Mouse (Mus musculus) megakaryocyte, embryonic 14.5 days (primary cell): Measurements from ENCODE around the gene Apopt1. TPM values are rescaled to one million over a fixed set of nuclear protein-coding genes. Genes with fewer than 3 reads are reported as not detected.

Source experiments
- H3K27me3 ChIP-seq: replicated peaks from 2 replicates; pipeline ENCODE3; 2012; ENCODE audit warnings: inconsistent platforms
- H3K36me3 ChIP-seq: replicated peaks from 2 replicates; pipeline ENCODE3; 2012; ENCODE audit warnings: low read length, inconsistent platforms, mixed read lengths
- H3K4me1 ChIP-seq: 2 replicates; pipeline ENCODE4 v1.6.1; 2012; ENCODE audit warnings: inconsistent platforms
- H3K4me3 ChIP-seq: replicated peaks from 2 replicates; pipeline ENCODE3; 2012; ENCODE audit warnings: moderate library complexity, mild to moderate bottlenecking, inconsistent platforms
- H3K9me3 ChIP-seq: 2 replicates; pipeline ENCODE4 v1.6.1; 2012; ENCODE audit warnings: inconsistent platforms
- FLI1 ChIP-seq: IDR thresholded peaks from 2 replicates; pipeline ENCODE4 v1.6.1; 2012; ENCODE audit warnings: low read length, inconsistent platforms, mixed read lengths
- GATA1 ChIP-seq: IDR thresholded peaks from 3 replicates; pipeline ENCODE4 v1.6.1; 2012; ENCODE audit warnings: mixed read lengths, low read length, inconsistent platforms, borderline replicate concordance
- polyA plus RNA-seq: library from polyadenylated mRNA; stranded (reverse); fragments of >175 nt; gene quantifications from 2 replicates; pipeline ENCODE4 v1.2.3, GENCODE M21; 2012; ENCODE audit warnings: low replicate concordance; ENCODE audit not compliant: insufficient read depth

The Apopt1 gene
- polyA plus RNA-seq, 1 experiment = 126 TPM

DNA sequence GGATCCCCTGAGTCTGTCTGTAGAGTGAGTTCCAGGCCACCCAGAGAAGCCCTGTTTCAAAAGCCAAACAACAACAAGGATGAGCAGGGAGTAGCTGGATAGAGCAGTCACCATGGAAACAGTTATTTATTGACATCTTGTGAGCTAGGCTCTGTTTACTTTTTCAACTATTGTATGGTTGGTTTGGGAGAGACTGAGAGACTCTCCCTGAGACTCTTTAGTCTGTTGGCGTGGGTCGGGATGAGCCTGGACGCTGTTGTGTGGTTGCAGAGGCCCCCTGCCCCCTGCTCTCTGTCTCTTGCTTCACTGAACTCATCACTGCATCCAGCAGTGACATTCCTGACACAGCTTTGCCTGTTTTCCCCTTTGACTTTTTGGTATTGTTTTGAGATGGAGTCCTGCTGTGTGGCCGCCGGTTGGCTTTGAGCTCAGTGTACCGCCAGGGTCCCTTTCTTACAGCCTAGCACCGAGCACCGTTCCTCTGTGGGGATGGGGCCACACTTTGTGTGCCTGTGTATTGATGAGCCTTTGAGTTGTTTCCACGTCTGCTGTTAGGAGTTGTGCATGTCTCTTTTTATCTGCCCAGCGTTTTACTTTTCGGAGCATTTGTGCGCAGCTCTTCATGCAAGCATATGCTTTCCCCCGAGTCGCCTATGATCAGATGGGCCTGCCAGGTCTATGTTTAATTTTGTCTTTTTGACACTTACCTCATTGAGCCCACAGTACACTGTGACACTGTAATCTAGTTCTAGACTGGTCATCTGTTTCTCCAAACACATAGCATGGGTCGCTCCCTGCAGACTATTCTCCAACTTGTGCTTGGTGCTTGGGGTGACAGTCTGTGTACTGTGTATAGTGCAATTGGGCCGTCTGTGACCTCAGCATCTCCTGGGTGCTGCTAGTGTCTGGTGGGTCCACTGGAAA is 53.5 kb downstream of the Apopt1 start:
- H3K4me3 ChIP-seq = no peak overlapping the region
- H3K36me3 ChIP-seq = peaks cover 62% of the 10 kb centered on the region
- TF ChIP-seq FLI1 (no peak), GATA1 (no peak)
- peaks cover 72% of the 10 kb centered on the region for H3K4me1 ChIP-seq
- no peaks in the 10 kb centered on the region for H3K9me3 ChIP-seq
- H3K27me3 ChIP-seq = no peaks in the 10 kb centered on the region

DNA sequence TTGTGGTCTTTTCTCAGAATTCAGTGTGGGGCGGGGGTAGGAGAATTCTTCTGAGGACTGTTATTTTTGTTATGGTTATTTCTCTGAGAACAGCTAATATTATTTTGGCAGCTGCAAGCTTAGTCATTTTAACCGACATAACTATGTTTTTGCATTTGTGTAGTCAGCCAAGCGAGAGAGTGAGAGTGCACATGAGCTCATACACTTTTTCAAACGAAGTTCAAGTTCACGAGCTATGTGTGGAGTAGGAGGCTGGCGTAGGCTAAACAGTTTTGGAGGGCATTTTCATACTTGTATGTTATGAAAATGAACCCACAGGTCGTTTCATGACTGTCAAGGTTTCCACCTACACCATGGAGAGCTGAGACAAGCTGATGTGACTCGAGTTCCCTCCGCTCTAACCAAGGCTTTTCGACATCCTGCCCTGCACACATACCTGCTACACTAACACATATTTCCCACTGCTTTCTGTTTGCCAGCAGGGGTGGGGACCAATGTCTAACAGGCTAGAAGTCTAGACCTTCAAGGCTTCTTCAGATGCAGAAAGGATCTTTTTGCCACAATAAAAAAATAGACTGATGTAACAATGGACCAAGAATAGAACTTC is 55.4 kb downstream of the Apopt1 start:
- TF ChIP-seq FLI1 (no peak), GATA1 (no peak)
- Histone ChIP-seq H3K4me3 (no peak overlapping the region), H3K4me1 (peaks cover 53% of the 10 kb centered on the region), H3K27me3 (no peaks in the 10 kb centered on the region), H3K36me3 (peaks cover 68% of the 10 kb centered on the region), H3K9me3 (no peaks in the 10 kb centered on the region)

- peaks cover 70% of the 10 kb centered on the region for H3K36me3 ChIP-seq
- H3K9me3 ChIP-seq = no peaks in the 10 kb centered on the region
- peaks cover 47% of the 10 kb centered on the region for H3K4me1 ChIP-seq
Measured at GRCm38 (mm10) chr12:111769306-111769705, 56.2 kb downstream of the Apopt1 start.

GRCm38 (mm10) chr12:111769816-111770577 is 56.9 kb downstream of the Apopt1 start:
- H3K9me3 ChIP-seq = no peaks in the 10 kb centered on the region
- no peak overlapping the region for H3K4me3 ChIP-seq
- H3K36me3 ChIP-seq = peaks cover 75% of the 10 kb centered on the region
- no peak for TF ChIP-seq GATA1
- no peak for TF ChIP-seq FLI1
- peaks cover 53% of the 10 kb centered on the region for H3K4me1 ChIP-seq
- H3K27me3 ChIP-seq = no peaks in the 10 kb centered on the region

More at GRCm38 (mm10) chr12:111769306-111769705, 56.2 kb downstream of the Apopt1 start:
- Histone ChIP-seq H3K27me3 (no peaks in the 10 kb centered on the region), H3K4me3 (no peak overlapping the region)
- TF ChIP-seq GATA1 = no peak

DNA sequence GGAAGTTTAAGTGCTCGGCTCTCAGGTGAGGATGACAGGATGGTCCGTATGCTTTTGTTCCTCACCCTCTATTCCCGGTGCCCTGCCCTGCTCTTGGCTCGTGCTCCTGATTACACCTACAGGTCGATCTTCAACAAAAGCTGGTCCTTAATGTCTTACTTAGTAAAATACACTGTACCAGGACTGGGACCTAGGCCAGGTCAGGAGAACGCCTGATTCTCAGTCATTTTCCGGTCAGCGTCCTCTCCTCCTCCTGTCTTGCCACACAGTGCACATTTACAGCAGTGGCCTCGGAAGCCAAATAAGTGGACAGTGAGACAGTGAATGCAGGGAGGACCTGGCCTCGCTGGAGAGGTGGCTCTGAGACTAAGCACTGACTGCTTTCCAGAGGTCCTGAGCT is 57.6 kb downstream of the Apopt1 start:
- Histone ChIP-seq H3K9me3 (no peaks in the 10 kb centered on the region), H3K27me3 (no peaks in the 10 kb centered on the region), H3K4me3 (no peak overlapping the region), H3K36me3 (peaks cover 80% of the 10 kb centered on the region), H3K4me1 (peaks cover 53% of the 10 kb centered on the region)
- TF ChIP-seq GATA1 = no peak
- TF ChIP-seq FLI1 = no peak

GRCm38 (mm10) chr12:111774156-111774555 is 61.1 kb downstream of the Apopt1 start:
- TF ChIP-seq GATA1 (no peak), FLI1 (no peak)
- Histone ChIP-seq H3K4me1 (peaks cover 34% of the 10 kb centered on the region), H3K9me3 (0 out of 2 replicates have a peak, but pooled peaks cover 2% of the 10 kb centered on the region), H3K36me3 (peaks cover 91% of the 10 kb centered on the region), H3K4me3 (no peak overlapping the region), H3K27me3 (no peaks in the 10 kb centered on the region)

GRCm38 (mm10) chr12:111774845-111775244 is 61.8 kb downstream of the Apopt1 start:
- TF ChIP-seq GATA1 (no peak), FLI1 (no peak)
- Histone ChIP-seq H3K4me3 (no peak overlapping the region), H3K27me3 (no peaks in the 10 kb centered on the region), H3K36me3 (peaks cover 91% of the 10 kb centered on the region), H3K9me3 (0 out of 2 replicates have a peak, but pooled peaks cover 5% of the 10 kb centered on the region), H3K4me1 (peaks cover 30% of the 10 kb centered on the region)

- no peak for TF ChIP-seq GATA1
Measured at GRCm38 (mm10) chr12:111777919-111778318, 64.9 kb downstream of the Apopt1 start.

DNA sequence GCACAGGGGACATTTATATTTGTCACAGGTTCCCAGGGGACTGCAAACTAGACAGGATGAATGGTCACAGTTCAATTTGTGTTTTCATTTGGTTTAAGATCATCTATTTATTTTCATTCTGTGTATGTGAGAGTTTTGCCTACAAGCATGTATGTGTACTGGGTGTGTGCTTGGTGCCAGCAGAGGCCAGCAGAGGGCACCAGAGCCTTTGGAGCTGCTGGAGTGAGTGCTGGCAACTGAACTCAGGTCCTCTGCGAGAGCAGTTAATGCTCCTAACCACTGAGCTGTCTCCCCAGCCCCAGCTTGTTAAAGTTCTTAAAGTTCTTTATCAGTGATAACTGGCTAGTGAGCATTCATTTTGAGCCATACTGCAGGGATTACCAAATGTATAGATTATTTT is 66.5 kb downstream of the Apopt1 start:
- Histone ChIP-seq H3K4me1 (peaks cover 18% of the 10 kb centered on the region), H3K27me3 (no peaks in the 10 kb centered on the region), H3K36me3 (peaks cover 96% of the 10 kb centered on the region), H3K9me3 (0 out of 2 replicates have a peak, but pooled peaks cover 5% of the 10 kb centered on the region), H3K4me3 (no peak overlapping the region)
- no peak for TF ChIP-seq GATA1
- TF ChIP-seq FLI1 = no peak

More at GRCm38 (mm10) chr12:111777919-111778318, 64.9 kb downstream of the Apopt1 start:
- Histone ChIP-seq H3K27me3 (no peaks in the 10 kb centered on the region), H3K9me3 (0 out of 2 replicates have a peak, but pooled peaks cover 5% of the 10 kb centered on the region), H3K36me3 (peaks cover 98% of the 10 kb centered on the region), H3K4me1 (peaks cover 22% of the 10 kb centered on the region), H3K4me3 (no peak overlapping the region)

DNA sequence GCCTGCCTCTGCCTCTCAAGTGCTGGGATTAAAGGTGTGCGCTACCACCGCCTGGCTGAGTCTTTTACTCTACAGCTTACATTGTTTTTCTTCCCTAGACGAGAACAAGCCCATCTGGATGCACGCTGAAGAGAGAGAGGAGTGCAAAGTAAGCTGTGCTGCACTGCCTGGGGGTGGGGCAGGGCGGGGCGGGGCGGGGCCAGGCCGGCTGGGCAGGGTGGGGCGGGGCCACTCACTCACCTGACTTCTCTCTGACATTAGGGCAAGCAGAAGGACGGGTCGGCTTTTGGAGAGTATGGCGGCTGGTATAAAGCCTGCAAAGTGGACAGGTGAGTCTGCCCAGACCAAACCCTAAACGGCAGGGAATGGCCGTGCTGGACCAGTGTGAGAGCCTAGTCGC is 72.1 kb downstream of the Apopt1 start:
- Histone ChIP-seq H3K36me3 (peaks cover 97% of the 10 kb centered on the region), H3K27me3 (no peaks in the 10 kb centered on the region), H3K9me3 (no peaks in the 10 kb centered on the region), H3K4me1 (peaks cover 20% of the 10 kb centered on the region; the same call in 1 of the 2 replicates), H3K4me3 (no peak overlapping the region)
- no peak for TF ChIP-seq FLI1
- TF ChIP-seq GATA1 = no peak
